Mouse (Mus musculus): ENCODE results near the gene Ppp1r1b.
A peak's percentile ranks its signal among the peaks of the same experiment; 100 is the strongest.

Ppp1r1b gene

DNA sequence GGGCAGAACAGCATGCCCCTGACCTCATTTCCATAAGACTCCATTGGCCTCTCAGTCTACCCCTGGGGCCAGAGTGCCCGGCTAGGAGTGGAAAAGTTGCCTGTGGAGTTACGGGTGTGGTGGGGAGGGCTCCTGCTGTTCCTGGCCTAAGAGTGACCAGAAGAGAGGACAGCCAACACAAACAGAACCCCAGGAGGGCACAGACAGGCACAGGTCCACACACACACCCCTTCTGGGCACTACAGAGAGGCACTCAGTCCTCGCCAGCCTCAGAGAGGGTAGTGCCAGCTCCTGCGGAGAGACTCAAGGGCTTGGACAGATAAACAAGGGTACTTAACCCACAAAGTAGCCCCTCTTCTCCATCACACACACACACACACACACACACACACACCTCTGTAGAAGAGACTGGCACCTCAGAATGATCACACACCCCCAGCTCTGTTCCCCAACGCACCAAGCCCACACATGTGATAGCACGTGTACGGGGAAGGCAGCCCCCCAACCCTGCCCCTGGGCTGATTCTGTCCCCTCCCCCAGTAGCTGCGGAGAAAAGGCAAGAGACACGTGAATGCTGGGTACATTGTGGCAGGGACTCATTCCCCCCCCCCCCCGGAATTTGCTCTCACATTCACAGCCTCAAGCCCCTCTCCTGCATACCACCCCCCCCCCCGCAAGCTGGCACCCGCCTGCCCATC is 670 bp upstream of the Ppp1r1b start:
- no peak for DNase-seq (ENCODE audit: low read depth)

DNA sequence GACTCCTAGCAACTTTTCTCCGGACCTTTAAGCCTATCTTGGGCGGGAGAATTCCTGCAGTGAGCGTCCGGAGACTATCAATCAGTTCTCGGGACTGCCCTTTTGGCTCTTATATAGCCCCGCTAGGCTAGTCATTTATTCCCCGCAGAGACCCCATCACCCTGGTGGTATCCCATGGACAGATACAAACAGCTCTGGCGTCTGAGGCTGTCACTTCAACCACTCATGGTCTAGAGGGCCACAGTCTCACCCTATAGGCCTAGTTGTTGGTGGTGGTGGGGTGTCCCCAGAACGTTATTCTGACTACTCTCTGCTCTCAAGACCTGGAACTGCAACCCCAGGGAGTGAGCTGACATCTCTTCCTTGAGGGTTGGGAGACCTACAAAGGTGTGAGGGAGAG is 1.1 kb downstream of the Ppp1r1b start:
- no peak for DNase-seq (ENCODE audit: low read depth)

DNA sequence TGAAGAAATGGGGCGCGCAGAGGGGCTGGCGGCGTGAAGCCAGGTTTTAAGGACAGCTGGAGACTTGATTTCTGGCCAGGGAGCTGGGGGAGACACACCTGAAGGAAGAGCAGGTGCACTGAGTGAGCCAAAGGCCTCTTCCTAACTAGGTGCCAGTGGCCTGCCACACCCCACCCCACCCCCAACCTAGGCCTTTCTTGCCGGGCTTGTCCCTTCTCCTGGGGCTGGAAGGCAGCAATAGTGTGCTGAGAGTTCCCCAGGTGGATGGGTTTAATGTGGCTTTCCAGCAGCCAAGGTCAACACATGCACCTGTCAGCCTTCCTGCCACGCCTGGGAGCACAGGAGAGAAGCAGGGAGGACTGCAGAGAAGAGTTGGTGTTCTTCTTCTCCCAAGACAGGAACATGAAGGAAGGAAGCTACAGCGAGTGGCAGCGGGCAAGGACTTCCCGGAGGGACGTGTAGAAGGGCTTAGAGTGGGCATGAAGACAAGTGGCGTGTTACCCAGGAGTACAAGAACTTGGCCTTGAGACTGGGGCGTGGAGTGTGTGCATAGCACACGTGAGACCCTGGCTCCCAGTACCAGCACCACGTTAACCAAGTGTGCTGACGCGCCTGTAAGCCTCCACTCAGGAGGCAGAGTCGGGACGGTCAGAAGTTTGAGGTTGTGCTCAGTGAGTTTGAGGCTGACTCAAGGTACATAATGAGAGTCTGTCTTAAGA is 4.2 kb downstream of the Ppp1r1b start:
- no peak for DNase-seq (ENCODE audit: low read depth)

DNA sequence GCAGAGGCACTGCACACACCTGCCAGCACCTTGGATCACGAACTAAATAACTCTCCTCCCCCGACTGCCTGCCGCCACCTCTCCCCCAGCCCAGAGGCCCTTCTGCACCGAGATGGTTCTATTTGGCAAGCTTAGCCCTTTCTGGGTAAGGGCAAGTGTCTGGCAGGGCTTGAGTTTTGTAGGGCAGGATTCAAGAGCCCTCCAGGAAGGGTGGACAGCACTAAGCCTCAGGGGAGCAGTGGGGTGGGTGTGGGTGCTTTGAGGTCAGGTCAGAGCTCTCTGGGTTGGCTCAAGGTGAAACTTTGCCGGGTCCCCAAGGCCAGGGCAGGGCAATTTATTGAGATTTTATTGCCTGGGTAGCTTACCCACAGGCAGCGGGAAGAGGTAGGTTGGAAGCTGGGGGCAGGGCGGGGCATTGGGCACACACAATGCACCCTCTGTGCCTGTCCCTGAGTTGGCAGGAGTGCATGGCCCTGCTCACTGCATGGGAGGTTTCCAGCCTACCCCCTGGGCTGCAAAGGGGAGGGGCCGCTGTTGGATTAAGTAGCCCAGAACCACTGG is 5.5 kb downstream of the Ppp1r1b start:
- no peak for DNase-seq (ENCODE audit: low read depth)

DNA sequence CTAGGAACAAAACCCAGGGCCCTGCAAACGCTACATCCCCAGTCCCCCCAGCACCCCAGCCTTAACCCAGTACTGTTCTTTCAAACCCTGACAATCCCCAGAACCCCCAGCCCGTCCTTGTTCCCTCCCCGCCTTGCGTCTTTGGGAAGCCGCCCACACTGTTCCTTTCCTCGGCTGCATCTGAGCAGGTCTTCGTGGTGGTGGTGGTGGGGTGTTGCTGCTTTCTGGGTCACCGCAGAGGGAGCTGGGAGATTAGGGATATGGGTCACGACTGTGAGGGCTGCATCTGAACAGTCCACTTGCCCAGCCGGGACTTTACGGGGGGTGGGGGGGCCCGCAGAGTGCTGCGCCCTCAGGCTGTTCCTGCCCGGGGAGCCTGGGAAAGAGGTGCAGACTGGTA is 6.2 kb downstream of the Ppp1r1b start:
- DNase-seq (ENCODE audit: low read depth) = no peak

DNA sequence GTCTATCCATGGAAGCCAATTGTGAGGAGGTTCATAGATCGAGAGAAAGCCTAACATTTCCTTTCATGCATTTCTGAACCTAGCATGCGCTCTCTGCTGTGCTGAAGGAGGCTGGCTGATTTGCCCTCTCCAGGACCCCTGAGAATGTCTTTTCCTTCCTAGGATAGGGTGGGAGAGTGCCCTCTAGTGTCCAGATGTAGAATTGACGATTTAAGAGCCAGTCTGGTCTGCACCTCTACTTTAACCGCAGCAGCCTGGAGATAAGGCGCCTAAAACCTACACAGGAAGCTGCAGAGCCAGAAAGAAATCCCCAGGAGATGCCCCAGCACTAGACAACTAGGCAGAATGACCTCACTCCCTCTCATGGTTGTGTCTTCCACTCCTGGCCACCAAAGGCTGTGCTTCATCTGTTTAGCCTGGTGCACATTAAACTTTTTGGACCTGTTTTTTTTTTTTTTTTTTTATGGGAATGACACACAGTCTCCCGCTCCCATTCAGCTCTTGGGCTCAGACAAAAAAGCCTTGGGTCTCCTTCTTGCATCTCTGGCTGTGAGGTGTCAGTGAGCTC is 7.6 kb downstream of the Ppp1r1b start:
- DNase-seq (ENCODE audit: low read depth) = peak; percentile 90

DNA sequence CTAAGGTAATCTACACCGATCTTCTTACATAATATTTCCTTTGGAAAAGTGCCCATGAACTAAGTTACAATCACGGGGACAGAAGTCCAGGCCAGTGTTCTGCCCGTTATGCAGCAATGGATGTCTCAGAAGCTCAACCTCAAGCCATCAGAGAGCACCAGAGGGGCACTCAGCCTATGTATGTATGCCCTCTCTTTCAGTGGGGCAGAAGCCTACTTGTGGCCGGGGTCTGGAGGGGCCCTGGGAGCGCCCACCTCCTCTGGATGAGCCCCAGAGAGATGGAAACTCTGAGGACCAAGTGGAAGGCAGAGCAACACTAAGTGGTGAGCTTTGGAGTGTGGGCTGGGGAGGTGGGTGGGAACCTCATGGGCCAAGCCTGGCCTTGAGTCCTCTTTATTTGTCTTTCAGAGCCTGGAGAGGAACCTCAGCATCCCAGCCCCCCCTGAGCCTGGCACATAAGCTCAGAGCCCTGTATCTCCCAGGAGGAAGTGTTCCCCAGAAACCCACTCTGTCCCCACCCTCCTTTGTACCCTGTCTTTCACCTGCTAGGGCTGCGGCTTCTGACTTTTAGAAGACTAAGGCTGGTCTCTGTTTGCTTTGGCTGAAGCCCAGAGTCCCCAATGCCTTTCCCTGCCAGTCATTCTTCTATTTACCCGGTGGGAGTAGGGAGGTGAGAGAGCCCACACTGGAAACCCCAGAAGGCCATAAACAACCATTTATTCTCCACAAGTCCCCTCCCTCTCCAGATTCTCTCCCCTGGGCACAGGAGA is 8.6 kb downstream of the Ppp1r1b start:
- DNase-seq (ENCODE audit: low read depth) = peak; percentile 21

DNA sequence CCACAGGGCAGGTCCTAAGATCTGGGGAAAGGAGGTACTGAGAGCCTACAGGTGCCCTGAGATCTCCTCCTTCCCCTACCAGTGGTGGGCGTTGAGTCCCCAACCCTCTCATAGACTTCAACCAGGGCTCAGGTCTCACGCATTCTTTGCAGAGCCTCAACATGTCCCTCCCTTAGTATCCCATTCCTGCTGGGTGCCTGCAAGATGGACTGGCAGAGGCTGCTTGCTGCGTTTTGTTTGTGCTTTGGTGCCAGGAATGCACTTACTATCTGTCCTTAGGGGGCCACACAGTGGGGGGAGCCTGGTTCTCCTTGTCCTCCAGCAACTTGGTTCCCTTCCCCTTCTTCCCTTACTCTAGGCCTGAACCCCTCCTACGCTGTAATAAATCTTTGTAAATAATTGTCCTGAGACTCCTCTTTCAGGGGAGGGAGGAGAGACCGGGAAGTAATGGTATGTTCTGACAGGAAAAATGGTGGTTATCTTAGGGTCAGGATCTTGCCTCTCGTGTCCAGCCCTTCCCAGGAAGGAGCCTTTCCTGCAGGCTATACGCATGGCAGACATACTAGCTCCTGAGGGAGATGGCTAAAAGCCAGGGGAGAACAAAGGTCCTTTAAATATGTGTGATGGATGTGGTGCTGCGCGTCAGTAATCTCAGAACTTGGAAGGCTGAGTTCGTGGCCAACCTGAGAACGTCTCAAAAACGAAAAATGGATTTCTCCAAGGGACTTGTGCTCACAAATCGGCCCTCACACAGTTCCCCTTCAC is 9.4 kb downstream of the Ppp1r1b start:
- no peak for DNase-seq (ENCODE audit: low read depth)

DNA sequence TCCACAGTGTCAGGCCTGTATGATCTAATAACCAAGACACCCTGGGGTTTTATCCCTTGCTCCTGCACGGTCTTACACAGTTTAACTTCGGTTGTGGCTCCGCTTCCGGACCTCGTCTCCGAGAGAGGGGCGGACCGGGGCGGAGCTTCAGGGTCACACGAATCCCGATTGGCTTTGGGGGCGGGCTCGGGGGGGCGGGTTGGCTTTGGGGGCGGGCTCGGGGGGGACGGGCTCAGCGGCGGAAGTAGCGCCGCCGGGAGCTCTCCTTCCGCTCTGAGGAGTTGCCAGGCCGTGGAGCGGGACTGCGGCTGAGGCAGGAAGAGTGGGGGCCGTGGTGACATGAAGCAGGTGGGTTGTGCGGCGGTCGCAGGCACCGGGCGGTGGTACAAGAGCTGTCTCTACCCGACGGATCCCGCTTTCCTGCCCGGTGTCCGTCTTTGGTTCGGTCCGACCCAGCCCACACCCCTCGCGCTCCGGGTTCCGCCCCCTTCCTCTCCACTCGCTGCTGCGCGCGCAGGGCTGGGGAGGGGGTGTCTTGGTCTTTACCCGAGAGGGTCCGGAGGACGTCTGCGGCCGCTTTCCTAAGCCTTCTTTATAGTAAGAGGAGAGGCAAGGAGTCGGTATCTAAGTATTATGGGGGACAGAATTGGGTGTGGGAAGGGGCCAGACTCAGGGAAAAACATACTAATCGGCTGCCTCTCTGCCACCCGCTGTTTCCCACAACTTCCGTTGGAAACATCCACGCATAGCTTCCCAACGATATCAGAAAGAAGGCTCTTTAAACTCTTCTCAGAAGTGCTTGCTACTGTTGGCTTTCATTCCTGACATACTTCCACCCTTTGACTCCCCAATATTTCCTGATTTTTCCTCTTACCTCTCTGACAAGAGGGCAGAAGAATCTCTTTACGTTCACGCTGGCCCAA is 10.2 kb downstream of the Ppp1r1b start, which contains the start of gene Stard3:
Stard3 (plus strand) TSS at position 208 of the 923 bp plus-strand sequence.
- peak; percentile 97 for DNase-seq (ENCODE audit: low read depth)

DNA sequence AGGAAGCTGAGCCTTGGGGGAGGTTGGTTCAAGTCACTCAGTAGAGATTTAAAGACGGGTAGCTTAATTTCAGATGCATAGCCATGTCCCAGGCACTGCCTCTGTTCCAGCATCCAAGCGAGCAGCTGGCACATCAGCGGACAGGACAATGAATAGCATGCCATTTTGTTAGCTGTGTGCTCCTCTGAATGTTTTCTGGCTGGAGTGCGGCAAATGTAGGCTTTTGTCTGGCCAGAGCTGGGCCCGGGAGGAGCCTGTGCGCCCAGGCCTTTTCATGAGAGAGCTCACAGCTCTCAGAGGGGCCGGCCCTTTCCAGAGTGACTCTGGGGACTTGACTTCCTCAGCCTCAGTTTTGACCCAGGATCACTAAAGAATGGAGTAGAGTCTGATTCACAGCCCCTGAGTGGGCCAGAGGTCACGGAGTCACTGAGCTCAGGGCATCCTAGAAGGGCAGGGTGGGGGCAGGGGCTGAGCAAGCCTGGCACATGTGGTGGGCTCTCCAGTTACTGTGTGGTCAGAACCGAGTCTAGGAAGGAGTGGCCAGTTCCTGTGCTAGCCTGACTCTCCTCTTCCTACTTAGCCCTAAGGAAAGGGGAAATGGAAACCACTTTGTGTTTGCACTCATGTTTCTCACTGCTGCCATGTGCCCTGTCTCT is 12.8 kb downstream of the Ppp1r1b start:
- no peak for DNase-seq (ENCODE audit: low read depth)

DNA sequence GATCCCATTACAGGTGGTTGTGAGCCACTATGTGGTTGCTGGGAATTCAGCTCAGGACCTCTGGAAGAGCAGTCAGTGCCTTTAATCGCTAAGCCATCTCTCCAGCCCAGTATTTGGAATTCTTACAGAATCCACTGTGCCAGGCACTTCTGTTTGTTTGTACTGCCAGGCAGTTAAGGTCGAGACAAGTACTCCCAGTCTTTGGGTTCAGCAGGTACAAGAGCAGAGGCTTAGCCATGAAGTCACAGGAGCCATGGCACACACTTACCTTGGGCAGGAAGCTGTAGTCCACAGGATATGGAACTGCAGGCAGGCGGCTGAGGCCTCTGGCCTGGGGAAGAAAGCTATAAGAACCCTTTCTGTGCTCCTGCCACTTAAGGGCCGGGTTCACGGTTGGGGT is 15.6 kb downstream of the Ppp1r1b start:
- no peak for DNase-seq (ENCODE audit: low read depth)

DNA sequence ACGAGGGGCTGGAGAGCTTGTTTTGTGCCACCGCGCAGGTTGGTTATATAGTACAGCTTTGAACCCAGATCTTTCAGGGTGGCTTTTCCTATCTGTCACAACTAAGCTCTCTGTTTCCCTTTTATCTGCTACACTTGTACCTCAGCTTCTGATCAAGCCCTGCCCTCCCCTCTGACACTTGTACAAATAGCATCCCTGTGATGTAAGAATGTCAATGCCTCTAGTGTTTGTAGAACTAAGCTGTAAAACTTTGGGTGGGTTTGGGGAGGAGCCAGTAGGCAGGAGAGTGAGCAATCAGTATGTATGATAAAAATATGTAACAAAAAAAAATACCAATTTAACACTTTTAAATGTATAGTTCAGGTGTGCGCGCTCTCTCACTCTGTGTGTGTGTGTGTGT is 16.2 kb downstream of the Ppp1r1b start:
- DNase-seq (ENCODE audit: low read depth) = no peak

DNA sequence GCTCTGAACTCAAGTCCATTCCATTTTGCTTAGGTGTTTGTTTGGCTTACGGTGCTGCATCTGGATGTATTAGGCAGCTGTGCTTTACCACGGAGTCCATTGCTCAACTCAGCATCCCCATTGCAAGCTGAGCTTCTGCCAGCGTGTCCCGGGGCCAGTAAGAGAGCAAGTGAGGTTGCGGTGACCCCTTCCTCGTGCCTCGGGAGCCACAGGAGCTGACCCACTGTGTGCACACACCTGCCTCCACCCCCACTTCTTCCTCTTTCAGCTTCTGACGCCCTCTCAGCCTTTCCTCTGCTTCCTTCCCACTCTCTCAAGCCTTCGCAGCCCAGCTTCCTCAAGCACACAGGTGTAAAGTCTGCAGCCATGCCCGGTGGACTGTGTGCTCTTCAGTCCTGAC is 18.1 kb downstream of the Ppp1r1b start:
- DNase-seq (ENCODE audit: low read depth) = no peak

DNA sequence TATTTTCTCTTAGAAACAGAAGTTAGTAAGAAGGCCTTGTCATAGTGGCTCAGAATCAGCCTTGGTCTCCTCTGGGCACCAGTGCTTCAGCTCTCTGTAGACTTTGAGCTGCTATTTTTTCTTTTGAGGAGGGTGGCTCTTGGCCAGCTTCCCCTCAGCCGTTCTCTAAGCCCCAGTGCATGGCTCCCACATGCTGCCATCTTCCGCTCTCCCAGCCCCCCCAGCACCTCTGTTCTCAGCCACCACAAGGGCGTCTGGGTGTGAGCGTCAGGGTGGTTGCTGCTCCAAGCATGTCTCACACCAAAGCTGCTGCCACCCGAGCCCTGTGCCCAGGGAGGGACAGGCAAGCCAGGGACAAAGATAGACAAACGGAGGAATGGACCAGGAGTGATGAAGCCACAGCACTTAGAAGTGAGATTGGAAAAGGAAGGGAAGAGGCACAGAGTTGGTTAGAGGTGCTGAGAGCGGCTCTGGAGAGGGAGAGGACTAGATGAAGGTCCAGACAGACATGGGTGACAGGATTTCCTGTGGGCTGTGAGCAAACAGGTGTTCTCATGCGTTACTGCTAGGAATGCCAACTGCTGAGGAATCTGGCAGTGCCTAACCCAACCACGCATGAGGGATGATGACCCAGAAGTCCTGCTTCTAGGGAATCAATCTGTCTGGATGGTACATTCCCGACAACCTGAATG is 19.1 kb downstream of the Ppp1r1b start:
- DNase-seq (ENCODE audit: low read depth) = no peak

DNA sequence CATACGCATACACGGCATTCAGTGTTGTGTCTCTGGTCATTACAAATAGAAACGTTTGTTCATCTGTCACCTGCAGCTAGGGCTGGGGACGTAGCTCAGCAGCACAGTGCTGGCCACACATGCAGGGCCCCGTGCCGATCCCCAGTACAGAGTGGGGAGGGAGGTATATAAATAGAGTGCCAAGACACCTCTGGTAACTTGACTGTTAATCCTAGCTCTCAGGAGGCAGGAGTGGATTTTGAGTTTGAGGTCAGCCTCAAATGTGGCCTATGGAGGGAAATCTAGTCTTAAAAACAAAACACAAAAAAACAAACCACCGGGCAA is 19.6 kb downstream of the Ppp1r1b start:
- DNase-seq (ENCODE audit: low read depth) = no peak

DNA sequence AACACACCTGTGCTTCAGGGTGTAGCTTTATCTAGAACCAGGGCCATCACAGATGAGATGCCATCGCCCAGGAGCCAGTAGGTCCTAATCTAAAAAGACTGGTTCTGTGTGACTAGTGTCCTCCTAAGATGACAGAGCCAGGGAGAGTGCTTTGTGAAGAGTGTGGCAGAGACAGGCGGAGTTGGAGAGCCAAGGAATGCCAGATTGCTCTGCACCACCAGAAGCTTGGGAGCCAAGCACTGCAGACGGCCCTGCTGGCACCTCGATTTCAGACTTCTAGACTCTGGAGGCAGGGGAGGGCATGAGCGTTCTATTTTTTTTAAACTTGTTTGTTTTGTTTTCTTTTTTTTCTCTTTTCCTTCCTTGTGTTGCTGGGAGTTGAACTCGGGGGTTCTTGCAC is 21.1 kb downstream of the Ppp1r1b start:
- DNase-seq (ENCODE audit: low read depth) = no peak

DNA sequence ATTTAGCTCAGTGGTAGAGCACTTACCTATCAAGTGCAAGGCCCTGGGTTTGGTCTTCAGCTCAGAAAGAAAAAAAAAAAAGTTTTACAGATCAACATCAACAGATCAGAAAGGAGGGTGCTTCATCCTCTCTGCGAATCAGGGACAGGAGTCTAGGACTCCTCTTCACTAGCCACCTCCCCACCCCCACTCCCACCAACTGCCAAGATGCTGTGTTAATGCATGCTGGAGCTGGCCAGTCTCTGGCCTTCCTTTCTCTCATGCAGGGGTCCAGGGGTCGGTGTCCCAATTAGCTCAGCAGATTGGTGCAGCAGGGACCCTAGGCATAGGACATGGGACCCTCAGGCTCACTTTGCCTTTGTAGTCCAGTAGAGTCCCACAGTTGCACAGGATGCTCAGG is 22.4 kb downstream of the Ppp1r1b start:
- no peak for DNase-seq (ENCODE audit: low read depth)

DNA sequence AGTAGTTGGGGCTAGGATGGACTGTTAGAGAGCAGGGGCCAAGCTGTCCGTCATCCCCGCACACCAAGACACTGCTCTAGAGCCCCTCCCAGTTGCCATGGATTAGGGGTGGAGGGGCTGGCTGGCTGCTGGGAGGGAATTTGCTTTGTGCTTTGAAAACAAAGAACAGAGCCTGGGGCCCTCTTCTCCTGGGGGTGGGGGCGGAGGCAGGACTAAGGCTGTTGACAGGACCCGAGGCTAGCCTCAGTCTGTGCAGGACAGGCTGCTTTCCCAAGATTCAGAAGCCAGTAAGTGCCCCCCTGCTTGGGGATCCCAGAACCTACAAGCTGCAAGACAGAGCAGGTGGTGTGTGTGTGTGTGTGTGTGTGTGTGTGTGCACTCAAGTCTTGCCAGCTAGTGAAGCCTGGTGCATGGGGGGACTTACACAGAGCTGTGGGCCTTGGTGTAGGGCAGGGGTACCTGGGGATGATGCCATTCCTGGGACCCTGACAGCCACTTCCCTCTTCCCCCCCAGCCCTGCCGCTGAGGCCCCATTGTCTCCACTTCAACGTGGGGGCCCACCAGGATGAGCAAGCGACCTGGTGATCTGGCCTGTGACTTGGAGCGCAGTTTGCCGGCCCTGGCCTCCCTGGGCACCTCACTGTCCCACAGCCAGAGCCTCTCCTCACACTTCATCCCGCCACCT is 23.5 kb downstream of the Ppp1r1b start:
- DNase-seq (ENCODE audit: low read depth) = no peak

DNA sequence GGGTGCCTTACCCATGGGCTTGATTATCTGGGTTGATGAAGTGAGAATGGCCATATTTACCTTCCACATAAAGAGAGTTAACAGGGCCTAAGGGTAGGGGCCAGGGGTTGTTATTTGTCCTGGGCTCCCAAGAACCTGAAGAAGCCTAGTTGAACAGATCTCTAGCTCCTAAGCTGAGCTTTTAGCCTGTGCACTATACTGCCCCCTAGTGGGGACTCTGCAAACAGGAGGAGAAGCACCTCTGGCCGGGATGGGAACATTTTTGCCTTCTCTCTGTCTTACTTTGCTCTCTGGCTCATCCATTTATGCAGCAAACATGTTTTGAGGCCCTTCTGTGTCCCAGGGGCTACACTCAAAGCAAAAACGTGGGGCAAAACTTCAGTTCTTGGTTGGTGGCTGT is 24.2 kb downstream of the Ppp1r1b start:
- DNase-seq (ENCODE audit: low read depth) = peak; percentile 84

Measured in induced T-regulatory cell, adult 2 months (primary cell).